ENCODE assay signal across 10 mouse cellular contexts in genomic region chr10:24635331-24635815, GRCm38 (mm10). TPM values are rescaled to one million over a fixed set of nuclear protein-coding genes. Genes with fewer than 3 reads are reported as not detected.
A peak's percentile ranks its signal among the peaks of the same experiment; 100 is the strongest.
DNase-seq lines count a peak whose midpoint lies in the region; ATAC-seq and TF ChIP-seq lines count a peak whose summit lies in the region.
"Had no signal": no experiment of that assay in that cellular context is flagged by ENCODE, and none has a peak within 500 bp of the region (broad histone marks: within the 10 kb centered on the region; RNA-seq: fewer than 3 reads in every experiment).

No protein-coding gene starts in this region.

- H3K4me3 ChIP-seq in bone marrow macrophage, adult 2 months (ENCODE audit: insufficient read depth, low read length): no peak overlapping the region
- no peak overlapping the region for H3K4me3 ChIP-seq in liver, embryonic 14.5 days (ENCODE audit: insufficient read depth in 1 of 2, low read depth in 2 of 2, low read length in 2 of 2)
- H3K4me3 ChIP-seq in thymus, adult 2 months (ENCODE audit: control insufficient read depth, insufficient read depth, low read length): peak overlapping the region; percentile 15; the same call in 1 of the 2 replicates
- H3K4me3 ChIP-seq in left cerebral cortex, adult 2 months: no peak overlapping the region
- H3K4me3 ChIP-seq: limb, embryonic 13.5 days had no signal

- peak overlapping the region; percentile 17 for H3K4me2 ChIP-seq in liver, embryonic 14.5 days (ENCODE audit: low read depth)
- H3K4me2 ChIP-seq: limb, embryonic 13.5 days had no signal

- no peaks in the 10 kb centered on the region for H3K36me3 ChIP-seq in liver, embryonic 14.5 days (replicated peaks; ENCODE audit: control insufficient read depth, insufficient read depth, low read depth)
- H3K36me3 ChIP-seq in thymus, adult 2 months (ENCODE audit: control insufficient read depth, insufficient read depth, low read length): no peaks in the 10 kb centered on the region
- H3K36me3 ChIP-seq: limb, embryonic 13.5 days had no signal

- H3K27me3 ChIP-seq in liver, embryonic 14.5 days (ENCODE audit: control insufficient read depth, insufficient read depth, low read length): no peaks in the 10 kb centered on the region
- H3K27me3 ChIP-seq in thymus, adult 2 months (ENCODE audit: control insufficient read depth, insufficient read depth, low read length): no peaks in the 10 kb centered on the region
- H3K27me3 ChIP-seq: limb, embryonic 13.5 days had no signal

- TF ChIP-seq EP300 in liver, embryonic 14.5 days (IDR thresholded peaks at IDR 0.05; ENCODE audit: low read depth): no peak

- H3K4me1 ChIP-seq in bone marrow macrophage, adult 2 months (ENCODE audit: control insufficient read depth, insufficient read depth, low read length): peaks cover 37% of the 10 kb centered on the region
- peaks cover 11 to 22% of the 10 kb centered on the region in 2 experiments for H3K4me1 ChIP-seq in liver, embryonic 14.5 days (replicated peaks; ENCODE audit: control insufficient read depth in 2 of 2, insufficient read depth in 2 of 2, low read length in 1 of 2)
- H3K4me1 ChIP-seq in thymus, adult 2 months (replicated peaks; ENCODE audit: control insufficient read depth, insufficient read depth, low read length): peaks cover 27% of the 10 kb centered on the region

- no peak overlapping the region for H3K9ac ChIP-seq in liver, embryonic 14.5 days (replicated peaks)
- H3K9ac ChIP-seq: limb, embryonic 13.5 days had no signal

- 5% methylated on average over 11 of the region's 11 CpGs for WGBS in liver, embryonic 14.5 days (ENCODE audit: insufficient replicate concordance)
- 7% methylated on average over 11 of the region's 11 CpGs for WGBS in thymus, adult 2 months

- intact Hi-C loops in left cerebral cortex, adult 2 months (cut with DNase I): no loop called here

- ATAC-seq in liver, embryonic 14.5 days (ENCODE audit: insufficient read depth): peak; percentile 33; the same call in 1 of the 2 replicates

- peak; percentile 24 for DNase-seq in layer of hippocampus, adult 9-10 months (ENCODE audit: low spot score)
- DNase-seq in layer of hippocampus, postnatal 10 days (ENCODE audit: low spot score in 2 of 2): no peak
- DNase-seq in liver, embryonic 14.5 days (ENCODE audit: low read depth in 3 of 3, low spot score in 3 of 3): no peak
- DNase-seq in thymus, adult 2 months: peak; percentile 62
- no peak for DNase-seq in left cerebral cortex, adult 2 months (ENCODE audit: extremely low spot score in 1 of 2, low spot score in 2 of 2)
- DNase-seq in left cerebral cortex, adult 11 months (ENCODE audit: low spot score): no peak
- no peak for DNase-seq in neural tube, embryonic 10.5 days (ENCODE audit: extremely low spot score, low spot score)
- DNase-seq: cerebellum, adult 9-11 months had no signal

- no peak for TF ChIP-seq POLR2A in bone marrow macrophage, adult 2 months (IDR thresholded peaks at IDR 0.05; ENCODE audit: borderline replicate concordance, low read depth, low read length)
- no peak for TF ChIP-seq POLR2A in thymus, adult 2 months (IDR thresholded peaks at IDR 0.05; ENCODE audit: control insufficient read depth, extremely low read depth, insufficient read depth, low read length, poor library complexity)

- TF ChIP-seq CTCF in bone marrow macrophage, adult 2 months (IDR thresholded peaks at IDR 0.05; ENCODE audit: low read depth, low read length): no peak
- no peak for TF ChIP-seq CTCF in liver, embryonic 14.5 days (IDR thresholded peaks at IDR 0.05; ENCODE audit: low read depth)
- TF ChIP-seq CTCF in thymus, adult 2 months (IDR thresholded peaks at IDR 0.05; ENCODE audit: borderline replicate concordance, control insufficient read depth, extremely low read depth, insufficient read depth, low read length, poor library complexity): no peak
- no peak for TF ChIP-seq CTCF in left cerebral cortex, adult 2 months (IDR thresholded peaks at IDR 0.05)

- no peaks in the 10 kb centered on the region for H3K9me3 ChIP-seq in liver, embryonic 14.5 days (ENCODE audit: control insufficient read depth, low read length)
- H3K9me3 ChIP-seq: limb, embryonic 13.5 days had no signal

- peak overlapping the region; percentile 94 for H3K27ac ChIP-seq in bone marrow macrophage, adult 2 months (ENCODE audit: insufficient read depth, low read depth, low read length)
- H3K27ac ChIP-seq in liver, embryonic 14.5 days: no peak overlapping the region; the same call in 1 of the 2 replicates
- H3K27ac ChIP-seq in thymus, adult 2 months (ENCODE audit: control insufficient read depth, insufficient read depth, low read length): peak overlapping the region; percentile 85
- no peak overlapping the region for H3K27ac ChIP-seq in left cerebral cortex, adult 2 months
- H3K27ac ChIP-seq: limb, embryonic 13.5 days had no signal

RNA-seq across cellular contexts. Expression of gene Ccn2, which starts 40.1 kb away (rescaled TPM):
- total RNA-seq in layer of hippocampus, postnatal 10 days (2021): 10 to 100 TPM; 10.8 to 13.1 TPM
- polyA plus RNA-seq in bone marrow macrophage, adult 2 months (2012; ENCODE audit: insufficient read depth, insufficient read length, missing spikeins): 6.7 and 8.6 TPM in 2 replicates
- 1.4 and 2.0 TPM in 2 replicates for polyA plus RNA-seq in liver, embryonic 14.5 days (2012; rRNA removed)
- polyA plus RNA-seq in liver, embryonic 14.5 days (2014; fragmentation: Nextera tagmentation; extraction: Ambion mirVana): 0.32 and 0.37 TPM in 2 replicates
- 14.1 and 19.7 TPM in 2 replicates for polyA plus RNA-seq in thymus, adult 2 months (2012; rRNA removed)
- 10 to 100 TPM; 27.4 to 29.6 TPM for total RNA-seq in left cerebral cortex, adult 2 months (2021)

Comparison
In these comparisons a context has a peak if more than half of its experiments do, and no peak if none do; other contexts are left out.
1. DNase-seq: peak in layer of hippocampus, adult 9-10 months (single experiment) and thymus, adult 2 months (single experiment); none in layer of hippocampus, postnatal 10 days (0 of 2), liver, embryonic 14.5 days (0 of 3), left cerebral cortex, adult 2 months (0 of 2), left cerebral cortex, adult 11 months (single experiment) and neural tube, embryonic 10.5 days (single experiment).
2. H3K27ac ChIP-seq: peak in bone marrow macrophage, adult 2 months (single experiment) and thymus, adult 2 months (single experiment); none in liver, embryonic 14.5 days (single experiment) and left cerebral cortex, adult 2 months (single experiment).